Mouse (Mus musculus) midbrain, embryonic 13.5 days (tissue): ENCODE measurements around the gene Wdfy3. TPM values are rescaled to one million over a fixed set of nuclear protein-coding genes. Genes with fewer than 3 reads are reported as not detected.

Experiments used
- ATAC-seq: fragments of 200-750 bp; cut with Nextera tagmentation; 2 replicates; pipeline ENCODE4 v1.8.0; 2017; ENCODE audit warnings: mild to moderate bottlenecking, moderate TSS enrichment, moderate library complexity
- H3K27ac ChIP-seq: fragments of 300-500 bp; sonication (generic); 2 replicates; pipeline ENCODE4 v1.5.1; 2015; ENCODE audit warnings: inconsistent platforms, mild to moderate bottlenecking, moderate library complexity
- H3K27me3 ChIP-seq: fragments of 300-500 bp; sonication (generic); 2 replicates; pipeline ENCODE4 v1.6.1; 2015; ENCODE audit warnings: mild to moderate bottlenecking, inconsistent platforms
- H3K36me3 ChIP-seq: fragments of 300-500 bp; sonication (generic); 2 replicates; pipeline ENCODE4 v1.6.1; 2015; ENCODE audit warnings: mild to moderate bottlenecking, inconsistent platforms
- H3K4me1 ChIP-seq: fragments of 300-500 bp; sonication (generic); replicated peaks from 2 replicates; pipeline ENCODE4 v1.6.1; 2015; ENCODE audit warnings: inconsistent platforms
- H3K4me2 ChIP-seq: fragments of 300-500 bp; sonication (generic); replicated peaks from 2 replicates; pipeline ENCODE4 v1.6.1; 2015; ENCODE audit warnings: moderate library complexity, mild to moderate bottlenecking, inconsistent platforms
- H3K4me3 ChIP-seq: fragments of 300-500 bp; sonication (generic); replicated peaks from 2 replicates; pipeline ENCODE4 v1.5.1; 2015; ENCODE audit warnings: mild to moderate bottlenecking, inconsistent platforms
- H3K9ac ChIP-seq: fragments of 300-500 bp; sonication (generic); replicated peaks from 2 replicates; pipeline ENCODE4 v1.6.1; 2015; ENCODE audit warnings: mild to moderate bottlenecking, inconsistent platforms
- H3K9me3 ChIP-seq: fragments of 300-500 bp; sonication (generic); 2 replicates; pipeline ENCODE4 v1.6.1; 2016; ENCODE audit warnings: mild to moderate bottlenecking, inconsistent platforms
- WGBS: fragments of 180-500 bp; shearing (Covaris S2); methylation state at CpG from one replicate; pipeline ENCODE4 v1.1.7; 2015; 5-methylcytosine and 5-hydroxymethylcytosine counted together
- polyA plus RNA-seq: library from polyadenylated mRNA; unstranded; fragments of >200 nt; fragmentation: Nextera tagmentation; extraction: Ambion mirVana; gene quantifications from 2 replicates; pipeline ENCODE4 v1.2.1, GENCODE M21; 2015

Gene Wdfy3
- polyA plus RNA-seq, 1 experiment from 2014 or later = 33.6 TPM

GRCm38 (mm10) chr5:101895119-101895518 is 174.6 kb downstream of the Wdfy3 start:
- Histone ChIP-seq H3K27me3 (no peaks in the 10 kb centered on the region), H3K9me3 (no peaks in the 10 kb centered on the region), H3K36me3 (peaks cover 93% of the 10 kb centered on the region), H3K4me1 (no peaks in the 10 kb centered on the region), H3K9ac (no peak overlapping the region), H3K4me3 (no peak overlapping the region), H3K27ac (no peak overlapping the region), H3K4me2 (no peak overlapping the region)
- 93% methylated on average over 11 of the region's 11 CpGs for WGBS
- ATAC-seq = no peak

DNA sequence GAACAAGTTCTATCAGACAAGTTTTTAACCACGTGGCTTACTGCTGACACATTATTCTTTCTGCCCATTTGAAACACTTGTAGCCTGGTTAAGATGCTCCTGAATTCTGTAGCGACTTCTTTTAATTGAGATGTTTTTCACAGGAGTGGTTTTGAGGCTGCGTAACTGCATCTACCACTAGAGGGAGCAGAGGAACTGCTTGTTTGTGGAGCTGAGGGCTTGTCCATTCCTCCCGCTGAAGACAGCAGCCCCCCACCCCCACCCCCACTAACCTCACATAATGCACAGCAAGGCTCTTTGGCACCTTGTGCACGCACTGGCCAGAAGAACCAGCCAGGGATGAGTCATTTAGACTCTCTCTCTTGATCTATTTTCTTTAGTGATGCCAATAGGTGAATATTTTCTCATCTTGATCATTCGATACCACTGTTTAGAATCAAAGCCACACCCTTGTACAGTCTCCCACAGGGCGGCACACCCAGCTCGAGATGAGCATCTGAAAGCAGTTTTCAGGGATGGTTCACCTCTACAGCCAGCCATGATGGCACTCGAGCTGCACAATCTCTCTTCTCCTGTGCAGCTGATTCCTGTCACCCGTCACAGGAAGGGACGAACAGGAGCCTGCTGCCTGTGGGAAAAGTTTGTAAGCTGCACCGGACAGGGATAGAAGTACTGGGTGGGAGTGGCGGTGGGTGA is 175.8 kb downstream of the Wdfy3 start:
- no peaks in the 10 kb centered on the region for H3K9me3 ChIP-seq
- no peaks in the 10 kb centered on the region for H3K4me1 ChIP-seq
- H3K4me3 ChIP-seq = no peak overlapping the region
- no peaks in the 10 kb centered on the region for H3K27me3 ChIP-seq
- H3K4me2 ChIP-seq = no peak overlapping the region
- H3K9ac ChIP-seq = no peak overlapping the region
- no peak overlapping the region for H3K27ac ChIP-seq
- H3K36me3 ChIP-seq = peaks cover 93% of the 10 kb centered on the region
- no peak for ATAC-seq
- WGBS = 76% methylated on average over 13 of the region's 13 CpGs

DNA sequence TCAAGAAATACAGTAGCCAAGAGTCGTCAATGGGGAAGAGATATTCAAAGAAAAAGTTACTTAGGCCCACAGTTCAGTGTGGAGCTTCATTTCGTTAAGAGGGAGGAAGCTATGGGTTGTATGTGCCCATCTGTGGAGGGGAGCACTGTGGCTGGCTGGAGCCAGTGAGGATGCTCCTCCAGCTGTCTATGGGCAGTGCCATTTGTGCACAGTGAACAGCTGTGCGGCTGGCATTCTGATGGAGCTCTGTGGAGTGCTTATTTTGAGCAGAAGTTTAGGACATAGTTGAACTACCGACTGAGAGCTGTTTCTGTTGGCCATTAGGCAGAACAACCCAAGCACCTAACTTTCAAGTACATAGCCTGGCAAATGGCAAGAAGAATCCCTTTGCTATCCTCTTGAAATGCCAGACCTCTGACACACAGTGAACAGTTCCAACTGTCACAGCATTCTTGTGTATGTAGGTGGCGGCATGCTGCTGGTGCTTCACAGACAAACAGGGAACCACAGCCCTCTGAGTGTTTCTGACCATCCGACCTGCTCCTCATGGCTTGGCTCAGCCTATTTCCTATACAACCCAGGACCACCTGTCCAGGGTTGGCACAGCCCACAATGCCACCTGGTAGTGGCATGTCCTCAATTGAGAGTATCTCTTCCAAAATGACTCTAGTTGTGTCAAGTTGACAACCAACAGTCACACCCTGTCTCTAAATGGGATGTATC is 177.9 kb downstream of the Wdfy3 start:
- no peaks in the 10 kb centered on the region for H3K4me1 ChIP-seq
- ATAC-seq = no peak
- no peak overlapping the region for H3K9ac ChIP-seq
- 94% methylated on average over 6 of the region's 6 CpGs for WGBS
- no peak overlapping the region for H3K27ac ChIP-seq
- H3K36me3 ChIP-seq = peaks cover 93% of the 10 kb centered on the region
- no peaks in the 10 kb centered on the region for H3K27me3 ChIP-seq
- H3K4me3 ChIP-seq = no peak overlapping the region
- H3K4me2 ChIP-seq = no peak overlapping the region
- H3K9me3 ChIP-seq = no peaks in the 10 kb centered on the region

DNA sequence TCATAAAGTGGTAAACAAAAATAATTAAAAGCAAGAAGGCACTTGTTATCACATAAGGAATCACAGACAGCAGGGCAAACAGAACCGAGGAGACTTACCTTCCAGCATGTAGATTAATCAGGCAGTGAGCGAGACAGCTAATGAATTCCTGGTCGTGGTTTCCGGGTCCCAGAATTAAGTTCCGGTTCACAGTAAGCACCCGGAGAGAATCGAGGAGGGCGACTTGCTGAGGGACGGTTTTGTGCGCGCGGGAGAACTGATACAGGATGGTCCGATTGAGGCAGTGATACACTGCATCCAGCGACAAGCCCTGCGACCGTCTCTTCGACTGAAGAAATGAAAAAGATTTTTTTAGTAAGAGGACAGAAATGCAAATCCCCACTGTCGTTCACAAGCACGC is 181.7 kb downstream of the Wdfy3 start:
- H3K9ac ChIP-seq = no peak overlapping the region
- no peaks in the 10 kb centered on the region for H3K4me1 ChIP-seq
- no peak for ATAC-seq
- no peak overlapping the region for H3K4me2 ChIP-seq
- no peaks in the 10 kb centered on the region for H3K27me3 ChIP-seq
- H3K36me3 ChIP-seq = peaks cover 91% of the 10 kb centered on the region
- no peak overlapping the region for H3K27ac ChIP-seq
- no peak overlapping the region for H3K4me3 ChIP-seq
- no peaks in the 10 kb centered on the region for H3K9me3 ChIP-seq
- WGBS = 95% methylated on average over 19 of the region's 19 CpGs

- no peak for ATAC-seq
- H3K9ac ChIP-seq = no peak overlapping the region
- 91% methylated on average over 12 of the region's 12 CpGs for WGBS
- H3K4me1 ChIP-seq = no peaks in the 10 kb centered on the region
- no peaks in the 10 kb centered on the region for H3K9me3 ChIP-seq
- peaks cover 92% of the 10 kb centered on the region for H3K36me3 ChIP-seq
- no peak overlapping the region for H3K4me2 ChIP-seq
- no peak overlapping the region for H3K4me3 ChIP-seq
- H3K27ac ChIP-seq = no peak overlapping the region
- no peaks in the 10 kb centered on the region for H3K27me3 ChIP-seq
Observed at GRCm38 (mm10) chr5:101885039-101885438, 184.7 kb downstream of the Wdfy3 start.

DNA sequence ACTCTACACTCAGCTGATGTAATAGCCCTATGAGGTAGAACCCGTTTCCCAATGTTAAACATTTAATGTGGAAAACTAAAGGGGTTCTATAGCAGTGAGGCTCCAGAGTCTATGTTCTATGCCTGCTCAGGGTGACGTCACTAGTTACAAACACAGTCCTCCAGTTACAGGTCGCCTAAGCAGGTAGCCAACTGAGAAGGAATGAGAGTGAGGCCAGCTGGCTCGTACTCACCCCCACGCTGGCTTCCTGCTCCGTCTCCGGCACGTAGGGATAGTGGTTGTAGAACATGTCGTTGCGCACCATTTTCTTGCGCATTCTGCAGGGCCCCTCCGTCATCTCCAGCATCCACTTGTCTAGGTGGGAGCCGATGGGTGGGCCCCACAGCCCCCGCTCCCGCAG is 187.5 kb downstream of the Wdfy3 start:
- no peak overlapping the region for H3K27ac ChIP-seq
- no peak overlapping the region for H3K4me2 ChIP-seq
- no peaks in the 10 kb centered on the region for H3K27me3 ChIP-seq
- no peaks in the 10 kb centered on the region for H3K4me1 ChIP-seq
- no peak overlapping the region for H3K4me3 ChIP-seq
- H3K9me3 ChIP-seq = no peaks in the 10 kb centered on the region
- peaks cover 92% of the 10 kb centered on the region for H3K36me3 ChIP-seq
- H3K9ac ChIP-seq = no peak overlapping the region
- ATAC-seq = no peak
- 95% methylated on average over 15 of the region's 15 CpGs for WGBS

DNA sequence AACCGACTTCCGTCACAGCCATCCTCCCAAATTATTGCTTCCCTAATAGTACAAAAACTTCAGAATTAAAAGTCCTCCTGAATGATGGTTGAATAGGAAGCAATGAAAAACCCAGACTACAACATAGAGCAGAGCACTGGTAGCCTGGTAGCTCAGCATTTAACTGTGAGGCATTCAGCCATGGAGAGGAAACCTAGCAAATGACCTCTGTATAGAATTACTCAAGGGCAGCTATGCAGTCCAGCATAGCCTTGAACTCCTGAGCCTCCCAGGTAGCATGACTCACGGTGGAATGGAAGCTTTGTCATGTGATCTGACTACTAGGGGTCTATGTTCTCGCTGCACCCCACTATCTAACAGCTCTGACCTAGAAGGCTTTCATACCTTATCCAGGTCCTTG is 189.8 kb downstream of the Wdfy3 start:
- H3K36me3 ChIP-seq = peaks cover 85% of the 10 kb centered on the region
- no peak overlapping the region for H3K9ac ChIP-seq
- no peaks in the 10 kb centered on the region for H3K27me3 ChIP-seq
- no peak overlapping the region for H3K27ac ChIP-seq
- no peak overlapping the region for H3K4me2 ChIP-seq
- H3K9me3 ChIP-seq = no peaks in the 10 kb centered on the region
- no peak for ATAC-seq
- 97% methylated on average over 4 of the region's 4 CpGs for WGBS
- no peaks in the 10 kb centered on the region for H3K4me1 ChIP-seq
- no peak overlapping the region for H3K4me3 ChIP-seq

GRCm38 (mm10) chr5:101878403-101878802 is 191.3 kb downstream of the Wdfy3 start:
- no peak overlapping the region for H3K27ac ChIP-seq
- H3K27me3 ChIP-seq = no peaks in the 10 kb centered on the region
- no peak overlapping the region for H3K4me2 ChIP-seq
- no peak for ATAC-seq
- H3K9ac ChIP-seq = no peak overlapping the region
- no peaks in the 10 kb centered on the region for H3K4me1 ChIP-seq
- 86% methylated on average over 9 of the region's 9 CpGs for WGBS
- no peaks in the 10 kb centered on the region for H3K9me3 ChIP-seq
- H3K36me3 ChIP-seq = peaks cover 84% of the 10 kb centered on the region
- H3K4me3 ChIP-seq = no peak overlapping the region

DNA sequence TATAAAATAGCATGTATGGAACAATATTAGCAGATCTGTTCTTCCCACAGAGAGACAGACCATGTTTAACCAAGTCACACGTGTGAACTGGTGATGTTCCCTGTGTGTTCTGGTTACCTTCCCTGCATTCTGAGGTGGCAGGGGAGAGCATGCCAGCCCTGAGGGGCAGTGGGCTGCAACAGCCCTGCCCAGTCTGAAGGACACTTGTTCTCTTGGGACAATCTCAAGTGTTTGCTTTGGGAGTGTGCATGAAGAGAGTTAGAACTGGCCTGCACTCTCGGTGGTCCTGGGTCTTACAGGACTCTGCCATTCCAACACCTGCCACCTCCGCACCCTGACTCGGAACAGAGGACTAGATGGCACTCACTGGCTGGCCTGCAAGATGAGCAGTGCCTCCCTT is 193.5 kb downstream of the Wdfy3 start:
- H3K27ac ChIP-seq = no peak overlapping the region
- no peaks in the 10 kb centered on the region for H3K9me3 ChIP-seq
- ATAC-seq = no peak
- no peak overlapping the region for H3K4me2 ChIP-seq
- H3K27me3 ChIP-seq = no peaks in the 10 kb centered on the region
- WGBS = 96% methylated on average over 4 of the region's 4 CpGs
- H3K4me1 ChIP-seq = no peaks in the 10 kb centered on the region
- no peak overlapping the region for H3K9ac ChIP-seq
- H3K36me3 ChIP-seq = peaks cover 84% of the 10 kb centered on the region
- H3K4me3 ChIP-seq = no peak overlapping the region

DNA sequence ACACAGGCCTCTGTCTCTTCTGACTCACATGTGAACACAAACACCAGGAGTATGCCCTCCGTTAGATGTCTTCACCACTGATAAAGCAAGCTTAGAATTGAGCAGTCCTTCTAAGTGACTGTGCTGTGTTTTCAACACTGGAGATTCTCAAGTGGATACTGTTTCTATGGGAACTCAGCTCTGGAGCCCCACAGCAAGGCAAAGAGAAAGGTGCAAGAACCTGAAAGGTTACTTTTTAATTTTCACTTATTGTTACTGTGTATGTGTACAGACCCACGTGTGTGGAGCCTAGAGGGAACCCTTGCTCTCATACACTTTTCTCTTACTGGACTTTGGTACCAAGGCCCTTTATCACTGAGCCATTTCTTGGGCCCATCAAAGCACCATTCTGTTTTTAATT is 203.0 kb downstream of the Wdfy3 start:
- no peak for ATAC-seq
- Histone ChIP-seq H3K4me3 (no peak overlapping the region), H3K4me1 (no peaks in the 10 kb centered on the region), H3K36me3 (peaks cover 94% of the 10 kb centered on the region), H3K27ac (no peak overlapping the region), H3K4me2 (no peak overlapping the region), H3K9me3 (no peaks in the 10 kb centered on the region), H3K9ac (no peak overlapping the region), H3K27me3 (no peaks in the 10 kb centered on the region)
- 85% methylated on average over 2 of the region's 2 CpGs for WGBS

DNA sequence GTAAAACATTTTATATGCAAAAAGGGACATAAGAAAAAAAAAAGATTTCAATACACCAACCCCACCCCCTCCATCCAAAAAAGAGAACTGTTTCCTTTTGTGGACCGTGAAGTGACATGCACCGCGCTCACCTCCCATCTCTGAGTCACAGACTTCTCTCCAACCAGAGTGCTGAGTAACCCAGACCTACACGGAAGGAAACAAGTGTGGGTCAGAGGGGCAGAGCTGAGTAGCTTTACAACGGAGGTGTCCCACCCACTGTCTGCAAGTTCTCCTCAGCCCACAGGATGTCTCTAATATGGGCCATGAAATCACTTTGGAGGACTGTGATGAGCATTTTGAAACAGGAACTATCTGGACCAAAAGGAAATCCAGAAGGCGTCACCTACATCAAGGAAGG is 205.8 kb downstream of the Wdfy3 start:
- peaks cover 90% of the 10 kb centered on the region for H3K36me3 ChIP-seq
- H3K4me3 ChIP-seq = no peak overlapping the region
- no peak overlapping the region for H3K4me2 ChIP-seq
- H3K27me3 ChIP-seq = no peaks in the 10 kb centered on the region
- no peaks in the 10 kb centered on the region for H3K9me3 ChIP-seq
- H3K9ac ChIP-seq = no peak overlapping the region
- 92% methylated on average over 6 of the region's 6 CpGs for WGBS
- ATAC-seq = no peak
- H3K27ac ChIP-seq = no peak overlapping the region
- no peaks in the 10 kb centered on the region for H3K4me1 ChIP-seq

DNA sequence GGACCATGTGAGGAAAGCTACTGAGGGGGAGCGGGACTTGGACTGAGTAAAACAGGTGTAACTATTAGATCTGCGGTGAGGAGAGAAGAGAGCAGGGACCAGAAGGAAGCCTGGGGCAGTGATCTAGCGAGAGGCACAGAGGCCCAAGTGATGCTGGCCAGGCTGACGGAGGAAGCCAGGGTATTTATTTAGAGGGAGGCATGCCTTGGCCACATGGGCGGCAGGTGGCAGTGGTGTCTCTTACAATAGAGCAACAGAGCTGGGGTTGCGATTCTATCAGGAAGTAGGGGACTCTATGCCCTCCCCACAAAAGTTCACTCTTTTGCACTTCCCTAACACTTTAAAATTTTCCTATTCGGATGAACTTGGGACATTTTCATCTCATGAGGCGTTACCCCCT is 207.1 kb downstream of the Wdfy3 start:
- no peak overlapping the region for H3K4me2 ChIP-seq
- no peak for ATAC-seq
- H3K27me3 ChIP-seq = no peaks in the 10 kb centered on the region
- no peaks in the 10 kb centered on the region for H3K9me3 ChIP-seq
- H3K9ac ChIP-seq = no peak overlapping the region
- peaks cover 90% of the 10 kb centered on the region for H3K36me3 ChIP-seq
- H3K27ac ChIP-seq = no peak overlapping the region
- H3K4me1 ChIP-seq = no peaks in the 10 kb centered on the region
- H3K4me3 ChIP-seq = no peak overlapping the region
- 86% methylated on average over 8 of the region's 8 CpGs for WGBS
